Mouse (Mus musculus) neural tube, embryonic 15.5 days (tissue): ENCODE results near the gene Prex1. TPM values are rescaled to one million over a fixed set of nuclear protein-coding genes. Genes with fewer than 3 reads are reported as not detected.

Experiments used
- ATAC-seq: fragments of 200-750 bp; cut with Nextera tagmentation; 2 replicates; pipeline ENCODE4 v1.8.0; 2017; ENCODE audit warnings: mild to moderate bottlenecking, moderate TSS enrichment, moderate library complexity; ENCODE audit not compliant: low FRiP score
- H3K27ac ChIP-seq: fragments of 300-500 bp; sonication (generic); replicated peaks from 2 replicates; pipeline ENCODE4 v1.5.1; 2015; ENCODE audit warnings: mild to moderate bottlenecking, inconsistent platforms
- H3K27me3 ChIP-seq: fragments of 300-500 bp; sonication (generic); replicated peaks from 2 replicates; pipeline ENCODE4 v1.6.1; 2015; ENCODE audit warnings: inconsistent platforms
- H3K36me3 ChIP-seq: fragments of 300-500 bp; sonication (generic); 2 replicates; pipeline ENCODE4 v1.6.1; 2015; ENCODE audit warnings: inconsistent platforms
- H3K4me1 ChIP-seq: fragments of 300-500 bp; sonication (generic); 2 replicates; pipeline ENCODE4 v1.6.1; 2015; ENCODE audit warnings: inconsistent platforms
- H3K4me2 ChIP-seq: fragments of 300-500 bp; sonication (generic); 2 replicates; pipeline ENCODE4 v1.6.1; 2015; ENCODE audit warnings: inconsistent platforms, mild to moderate bottlenecking, moderate library complexity
- H3K4me3 ChIP-seq: fragments of 300-500 bp; sonication (generic); replicated peaks from 2 replicates; pipeline ENCODE4 v1.5.1; 2015; ENCODE audit warnings: mild to moderate bottlenecking, inconsistent platforms
- H3K9ac ChIP-seq: fragments of 300-500 bp; sonication (generic); replicated peaks from 2 replicates; pipeline ENCODE4 v1.6.1; 2015; ENCODE audit warnings: mild to moderate bottlenecking, inconsistent platforms
- H3K9me3 ChIP-seq: fragments of 300-500 bp; sonication (generic); replicated peaks from 2 replicates; pipeline ENCODE4 v1.6.1; 2016; ENCODE audit warnings: inconsistent platforms
- WGBS: fragments of 180-500 bp; shearing (Covaris S2); methylation state at CpG from one replicate; pipeline ENCODE4 v1.1.7; 2015; ENCODE audit warnings: mixed read lengths; 5-methylcytosine and 5-hydroxymethylcytosine counted together
- polyA plus RNA-seq: library from polyadenylated mRNA; unstranded; fragments of >200 nt; fragmentation: Nextera tagmentation; extraction: Ambion mirVana; gene quantifications from 2 replicates; pipeline ENCODE4 v1.2.1, GENCODE M21; 2015

The Prex1 gene
- polyA plus RNA-seq, 1 experiment from 2014 or later: 24.9 TPM

DNA sequence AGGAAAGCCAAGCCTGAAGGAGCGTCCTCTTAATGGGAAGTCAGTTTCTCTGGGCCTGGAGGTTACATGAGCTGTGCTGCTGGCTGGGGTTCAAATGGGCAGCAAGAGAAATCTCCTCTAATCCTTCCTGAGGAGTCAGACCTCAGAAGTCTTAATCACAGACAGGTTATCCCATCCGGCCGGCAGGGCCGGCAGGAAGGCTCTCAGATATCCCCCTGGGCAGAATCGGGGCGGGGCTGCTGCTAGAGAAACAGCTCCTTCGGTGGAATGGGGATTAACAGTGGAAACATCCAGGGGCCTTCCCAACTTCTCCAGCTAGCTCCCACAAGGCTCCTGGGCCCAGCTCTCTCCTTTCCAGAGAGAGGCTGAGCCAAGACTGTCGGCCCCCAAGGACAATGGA lies 105.1 kb downstream of the Prex1 start:
- H3K4me1 ChIP-seq: peaks cover 13% of the 10 kb centered on the region; the same call in 1 of the 2 replicates
- H3K27me3 ChIP-seq: no peaks in the 10 kb centered on the region
- WGBS: 56% methylated on average over 8 of the region's 8 CpGs
- H3K36me3 ChIP-seq: 0 out of 2 replicates have a peak, but pooled peaks cover 6% of the 10 kb centered on the region
- ATAC-seq: no peak
- no peak overlapping the region for H3K9ac ChIP-seq
- H3K9me3 ChIP-seq: no peaks in the 10 kb centered on the region
- no peak overlapping the region for H3K4me2 ChIP-seq
- no peak overlapping the region for H3K4me3 ChIP-seq
- peak overlapping the region; percentile 19; the same call in 1 of the 2 replicates for H3K27ac ChIP-seq

DNA sequence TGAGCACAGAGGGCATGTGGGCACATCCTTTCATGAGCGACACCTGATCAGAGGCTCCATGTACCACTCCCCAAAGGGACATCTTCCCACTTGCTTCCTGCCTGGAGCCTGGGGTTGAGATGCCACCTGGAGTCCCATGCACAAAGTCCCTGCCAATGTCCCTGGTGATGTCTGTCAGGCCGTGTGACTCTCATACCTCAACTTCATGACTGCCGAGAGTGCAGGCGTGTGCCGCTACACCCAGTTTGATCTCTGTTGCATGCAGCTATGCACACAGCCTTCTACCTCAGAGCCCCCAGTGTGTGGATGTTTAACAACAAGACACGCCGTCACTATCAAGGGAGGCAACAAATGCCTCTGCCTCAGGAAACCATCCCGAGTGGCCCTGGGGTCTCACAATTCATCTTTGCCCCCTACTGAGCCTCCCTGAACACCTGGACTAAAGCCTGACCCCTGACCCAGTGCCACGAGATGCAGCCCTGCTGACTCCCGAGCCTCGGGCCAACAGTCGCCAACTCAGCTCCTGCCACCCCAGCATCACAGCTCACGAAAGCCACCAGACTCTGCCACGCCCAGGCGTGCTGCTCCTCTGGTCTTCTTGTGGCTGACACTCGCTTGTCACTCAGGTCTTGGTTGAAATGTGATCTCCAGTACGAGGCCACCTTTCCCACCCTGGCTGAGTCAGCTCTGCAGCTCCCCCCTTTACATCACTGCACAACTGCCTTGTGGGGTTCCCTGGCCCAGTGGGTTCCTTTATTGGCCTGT lies 107.0 kb downstream of the Prex1 start:
- Histone ChIP-seq H3K4me3 (no peak overlapping the region), H3K4me1 (peaks cover 13% of the 10 kb centered on the region; the same call in 1 of the 2 replicates), H3K27ac (no peak overlapping the region), H3K9me3 (no peaks in the 10 kb centered on the region), H3K9ac (no peak overlapping the region), H3K36me3 (no peaks in the 10 kb centered on the region), H3K27me3 (no peaks in the 10 kb centered on the region), H3K4me2 (no peak overlapping the region)
- WGBS: 84% methylated on average over 17 of the region's 17 CpGs
- ATAC-seq: no peak

DNA sequence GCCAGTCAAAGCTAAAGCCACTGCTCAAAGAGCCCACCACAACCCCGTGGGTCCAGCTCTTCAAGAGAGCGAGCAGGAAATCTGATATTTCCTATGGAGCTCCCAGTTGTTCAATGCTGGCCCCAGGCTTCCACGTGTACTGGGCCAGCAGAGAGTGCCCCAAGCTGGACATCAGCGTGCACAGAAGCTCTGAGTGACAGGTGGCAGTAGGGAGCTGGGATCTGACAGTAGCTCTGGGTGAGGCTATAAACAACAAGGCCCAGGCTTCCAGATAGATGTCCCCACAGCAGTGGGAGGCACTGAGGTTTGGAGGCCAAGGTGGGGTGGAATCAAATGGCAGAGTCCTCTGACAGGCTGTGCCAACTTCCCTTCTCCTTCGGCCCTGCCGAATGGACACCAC lies 107.6 kb downstream of the Prex1 start:
- Histone ChIP-seq H3K36me3 (peaks cover 6% of the 10 kb centered on the region), H3K4me1 (peaks cover 13% of the 10 kb centered on the region; the same call in 1 of the 2 replicates), H3K27me3 (no peaks in the 10 kb centered on the region), H3K9me3 (no peaks in the 10 kb centered on the region), H3K9ac (no peak overlapping the region), H3K27ac (no peak overlapping the region), H3K4me3 (no peak overlapping the region), H3K4me2 (no peak overlapping the region)
- 75% methylated on average over 6 of the region's 6 CpGs for WGBS
- no peak for ATAC-seq

DNA sequence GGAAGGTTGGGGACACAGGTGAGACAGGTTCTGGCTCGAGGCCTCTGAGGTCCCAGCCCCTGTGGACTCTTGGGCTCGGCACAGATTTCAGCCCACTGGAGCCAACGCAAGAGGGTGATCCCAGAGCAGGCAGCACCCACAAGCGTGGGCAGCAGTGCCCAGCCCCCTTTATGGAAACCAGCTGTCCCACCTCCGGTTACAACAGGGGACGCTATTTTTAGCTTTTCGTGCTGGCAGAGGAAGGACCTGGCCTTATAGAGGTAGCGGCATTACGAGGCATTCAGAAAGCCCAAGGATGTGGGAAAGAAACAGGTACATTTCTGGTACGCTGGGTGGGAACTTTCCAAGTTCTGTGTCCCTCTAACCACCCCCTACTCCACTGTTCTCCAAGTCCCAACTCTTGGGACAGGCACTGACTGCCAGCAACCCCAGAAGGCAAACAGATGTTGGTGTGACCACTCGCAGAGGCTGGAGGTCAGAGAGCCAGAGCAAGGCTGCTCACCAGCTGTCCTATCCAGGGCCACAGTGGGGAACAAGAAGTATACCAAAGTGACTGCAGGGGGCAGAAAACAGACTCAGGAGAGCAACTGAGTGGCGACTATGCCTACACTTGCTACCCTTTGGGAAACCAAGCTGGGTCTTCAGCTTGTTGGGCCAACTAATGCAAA lies 108.3 kb downstream of the Prex1 start:
- WGBS: 87% methylated on average over 12 of the region's 12 CpGs
- no peak overlapping the region for H3K4me3 ChIP-seq
- no peaks in the 10 kb centered on the region for H3K27me3 ChIP-seq
- peaks cover 8% of the 10 kb centered on the region for H3K36me3 ChIP-seq
- H3K4me2 ChIP-seq: no peak overlapping the region
- peaks cover 13% of the 10 kb centered on the region; the same call in 1 of the 2 replicates for H3K4me1 ChIP-seq
- no peak for ATAC-seq
- no peaks in the 10 kb centered on the region for H3K9me3 ChIP-seq
- H3K9ac ChIP-seq: no peak overlapping the region
- H3K27ac ChIP-seq: no peak overlapping the region

GRCm38 (mm10) chr2:166602948-166603347 lies 110.7 kb downstream of the Prex1 start:
- H3K4me2 ChIP-seq: no peak overlapping the region
- no peak for ATAC-seq
- H3K9ac ChIP-seq: no peak overlapping the region
- H3K27ac ChIP-seq: no peak overlapping the region
- peaks cover 8% of the 10 kb centered on the region for H3K36me3 ChIP-seq
- H3K27me3 ChIP-seq: no peaks in the 10 kb centered on the region
- H3K4me3 ChIP-seq: no peak overlapping the region
- H3K4me1 ChIP-seq: no peaks in the 10 kb centered on the region
- WGBS: 99% methylated on average over 3 of the region's 3 CpGs
- H3K9me3 ChIP-seq: no peaks in the 10 kb centered on the region

GRCm38 (mm10) chr2:166601420-166601819 lies 112.2 kb downstream of the Prex1 start:
- Histone ChIP-seq H3K36me3 (peaks cover 8% of the 10 kb centered on the region), H3K9ac (no peak overlapping the region), H3K27me3 (no peaks in the 10 kb centered on the region), H3K9me3 (no peaks in the 10 kb centered on the region), H3K4me1 (no peaks in the 10 kb centered on the region), H3K4me3 (no peak overlapping the region), H3K4me2 (no peak overlapping the region), H3K27ac (no peak overlapping the region)
- WGBS: 95% methylated on average over 18 of the region's 18 CpGs
- ATAC-seq: no peak

DNA sequence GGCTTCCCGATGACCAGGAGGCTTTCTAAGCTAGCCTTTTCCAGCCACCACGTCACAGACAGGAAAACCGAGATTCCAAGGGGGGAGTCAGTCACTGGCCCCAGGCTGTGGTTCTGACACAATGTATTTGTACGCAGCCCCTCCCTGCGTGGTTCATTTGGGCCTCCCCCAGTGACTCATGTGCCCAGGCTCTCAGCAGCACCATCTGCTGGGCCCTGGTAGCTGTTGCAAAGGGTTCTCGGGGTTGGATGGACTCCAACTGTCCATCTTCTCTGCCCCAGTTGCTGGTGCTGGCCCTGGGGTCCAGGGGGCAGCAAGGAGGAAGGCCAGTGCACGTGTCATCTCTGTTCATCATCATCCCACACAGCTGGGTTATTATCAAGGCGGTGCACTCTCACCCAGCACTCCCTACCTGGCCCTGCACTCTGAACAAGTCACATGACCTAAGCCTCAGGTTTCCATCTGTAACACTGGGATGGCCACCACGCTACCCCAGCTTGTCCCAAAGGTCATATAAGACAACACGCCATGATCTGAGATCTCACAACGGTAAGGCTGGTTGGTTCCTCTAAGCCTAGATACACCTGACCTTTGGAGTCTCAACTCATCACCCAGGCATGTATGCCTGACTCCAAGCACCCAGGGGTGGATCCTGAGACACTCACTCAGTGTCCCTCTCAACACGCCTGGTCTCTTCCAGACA lies 115.0 kb downstream of the Prex1 start:
- 93% methylated on average over 12 of the region's 12 CpGs for WGBS

GRCm38 (mm10) chr2:166597763-166598162 lies 115.9 kb downstream of the Prex1 start:
- H3K27ac ChIP-seq: no peak overlapping the region

More for the DNA sequence above, 115.0 kb downstream of the Prex1 start:
- Histone ChIP-seq H3K4me1 (peaks cover 3% of the 10 kb centered on the region; the same call in 1 of the 2 replicates), H3K36me3 (peaks cover 8% of the 10 kb centered on the region), H3K27ac (no peak overlapping the region), H3K27me3 (no peaks in the 10 kb centered on the region), H3K4me2 (no peak overlapping the region), H3K9me3 (no peaks in the 10 kb centered on the region), H3K9ac (no peak overlapping the region), H3K4me3 (no peak overlapping the region)
- no peak for ATAC-seq

DNA sequence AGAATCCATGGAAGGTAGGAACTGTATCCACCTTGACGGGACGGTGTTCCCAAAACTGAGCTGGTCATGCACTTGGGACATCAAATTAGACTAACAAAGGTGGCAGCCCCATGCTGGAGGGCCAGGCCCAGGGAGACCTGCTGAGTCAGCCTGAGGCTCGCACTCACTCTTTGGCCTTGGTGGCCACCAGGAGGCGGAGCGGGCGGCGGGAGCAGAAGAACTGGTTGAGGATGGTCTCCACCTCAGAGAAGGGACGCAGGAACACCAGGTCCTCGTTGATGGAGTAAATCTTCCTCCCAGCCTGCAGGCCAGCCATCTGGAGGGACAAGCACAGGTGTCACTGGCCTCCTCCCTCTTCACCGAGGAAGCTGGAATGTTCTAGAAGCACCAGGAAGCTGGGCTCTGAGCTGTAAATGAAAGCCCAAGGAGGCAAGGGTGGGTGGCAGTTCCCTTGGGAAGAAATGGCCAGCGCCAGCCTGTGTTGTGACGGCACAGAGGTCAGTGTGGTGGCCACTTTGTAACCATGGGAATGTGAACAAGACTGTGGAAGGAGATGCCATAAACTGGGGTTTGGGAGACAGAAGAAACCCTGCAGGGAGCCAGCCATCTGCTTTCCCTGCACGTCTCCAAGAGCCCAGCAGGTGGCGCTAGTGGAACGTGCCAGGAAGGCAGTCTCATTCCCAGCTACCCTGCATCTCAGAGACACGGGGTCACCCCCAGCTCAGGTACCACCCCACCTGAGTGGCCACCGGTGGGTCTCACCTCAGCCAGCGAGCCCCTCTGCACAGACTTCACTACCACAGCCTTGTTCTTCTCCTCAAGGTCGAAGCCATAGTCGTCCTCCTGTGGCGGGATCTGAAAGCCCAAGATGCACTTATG lies 121.4 kb downstream of the Prex1 start:
- 42% methylated on average over 21 of the region's 21 CpGs for WGBS
- peaks cover 6% of the 10 kb centered on the region for H3K4me1 ChIP-seq
- no peaks in the 10 kb centered on the region for H3K9me3 ChIP-seq
- ATAC-seq: peak; percentile 59; the same call in 1 of the 2 replicates
- H3K27me3 ChIP-seq: no peaks in the 10 kb centered on the region
- H3K27ac ChIP-seq: no peak overlapping the region
- H3K4me3 ChIP-seq: no peak overlapping the region
- 0 out of 2 replicates have a peak, but pooled peaks cover 3% of the 10 kb centered on the region for H3K36me3 ChIP-seq
- no peak overlapping the region for H3K9ac ChIP-seq
- H3K4me2 ChIP-seq: no peak overlapping the region

More at GRCm38 (mm10) chr2:166597763-166598162, 115.9 kb downstream of the Prex1 start:
- Histone ChIP-seq H3K36me3 (peaks cover 8% of the 10 kb centered on the region), H3K4me3 (no peak overlapping the region), H3K4me2 (no peak overlapping the region), H3K9ac (no peak overlapping the region), H3K4me1 (peaks cover 4% of the 10 kb centered on the region), H3K9me3 (no peaks in the 10 kb centered on the region), H3K27me3 (no peaks in the 10 kb centered on the region)
- no peak for ATAC-seq
- WGBS: 75% methylated on average over 6 of the region's 6 CpGs

DNA sequence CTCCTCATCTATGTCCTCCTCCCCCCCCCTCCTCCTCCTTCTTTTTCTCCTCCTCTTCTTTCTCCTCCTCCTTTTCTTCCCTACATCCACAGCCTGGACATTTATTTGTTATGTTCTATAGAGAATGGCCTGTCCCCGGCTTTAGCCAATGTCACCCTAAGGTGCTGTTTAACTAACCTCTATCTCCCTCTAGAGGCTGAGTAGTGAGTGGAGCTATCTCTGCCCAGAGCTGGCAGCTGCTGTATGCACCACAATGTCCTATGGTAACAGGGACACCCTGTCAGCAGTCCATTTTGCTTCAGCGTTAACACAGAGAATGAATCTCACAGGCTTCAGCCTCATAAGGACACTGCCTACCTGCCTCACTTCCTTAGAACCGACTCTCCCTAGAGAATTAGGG lies 129.1 kb downstream of the Prex1 start:
- Histone ChIP-seq H3K4me3 (no peak overlapping the region), H3K9ac (no peak overlapping the region), H3K4me1 (no peaks in the 10 kb centered on the region), H3K27ac (no peak overlapping the region), H3K36me3 (peaks cover 20% of the 10 kb centered on the region), H3K27me3 (no peaks in the 10 kb centered on the region), H3K4me2 (no peak overlapping the region), H3K9me3 (no peaks in the 10 kb centered on the region)
- 74% methylated on average over 3 of the region's 3 CpGs for WGBS
- ATAC-seq: no peak

- Histone ChIP-seq H3K9ac (no peak overlapping the region), H3K4me1 (no peaks in the 10 kb centered on the region), H3K4me3 (no peak overlapping the region), H3K27me3 (no peaks in the 10 kb centered on the region), H3K4me2 (no peak overlapping the region), H3K36me3 (peaks cover 23% of the 10 kb centered on the region), H3K27ac (0 out of 2 replicates have a peak overlapping the region, but pooled peaks have one; percentile 8), H3K9me3 (no peaks in the 10 kb centered on the region)
- 94% methylated on average over 5 of the region's 5 CpGs for WGBS
- no peak for ATAC-seq
Observed at GRCm38 (mm10) chr2:166583292-166583691, 130.3 kb downstream of the Prex1 start.
